Mouse (Mus musculus) MEL (cell line): ENCODE measurements around the gene Jade2. TPM values are rescaled to one million over a fixed set of nuclear protein-coding genes. Genes with fewer than 3 reads are reported as not detected.

Experiments
- DNase-seq: peaks from one replicate; pipeline ENCODE4 v3.0.0; 2011; ENCODE audit warnings: low read depth, low spot score
- H3K27ac ChIP-seq: 2 replicates; pipeline ENCODE4 v1.5.1; 2012; ENCODE audit warnings: low read depth, mild to moderate bottlenecking, control low read depth, low read length, moderate library complexity; ENCODE audit not compliant: control insufficient read depth
- H3K27me3 ChIP-seq, 2 experiments: fragments of 150-350 bp in 1 of 2; sonication (generic) in 1 of 2; 2 replicates each; pipeline ENCODE4 v1.6.1; 2012; ENCODE audit warnings: low read length in 2 of 2, mild to moderate bottlenecking in 2 of 2, improper control_type of control experiment in 1 of 2, moderate library complexity in 1 of 2; ENCODE audit not compliant: insufficient read depth in 2 of 2, control insufficient read depth in 1 of 2
- H3K36me3 ChIP-seq, 2 experiments: 2 replicates each; pipeline ENCODE4 v1.6.1; 2012 to 2014; ENCODE audit warnings: low read length in 2 of 2, improper control_type of control experiment in 1 of 2, inconsistent platforms in 1 of 2, mild to moderate bottlenecking in 1 of 2; ENCODE audit not compliant: insufficient read depth in 2 of 2, control insufficient read depth in 1 of 2
- H3K4me1 ChIP-seq, 2 experiments: fragments of 150-350 bp in 1 of 2; sonication (generic) in 1 of 2; 2 replicates each; pipeline ENCODE4 v1.6.1; 2012; ENCODE audit warnings: low read length in 2 of 2, improper control_type of control experiment in 1 of 2, mild to moderate bottlenecking in 1 of 2; ENCODE audit not compliant: insufficient read depth in 2 of 2, control insufficient read depth in 1 of 2
- H3K4me3 ChIP-seq, 2 experiments: fragments of 150-350 bp in 1 of 2; sonication (generic) in 1 of 2; 2 replicates each; pipeline ENCODE4 v1.5.1; 2012; ENCODE audit warnings: low read depth in 2 of 2, low read length in 2 of 2, mild to moderate bottlenecking in 2 of 2, moderate library complexity in 2 of 2, control low read depth in 1 of 2, improper control_type of control experiment in 1 of 2; ENCODE audit not compliant: control insufficient read depth in 1 of 2, insufficient read depth in 1 of 2
- H3K79me2 ChIP-seq: 2 replicates; pipeline ENCODE4 v1.6.1; 2012; ENCODE audit warnings: mild to moderate bottlenecking, low read length, moderate library complexity; ENCODE audit not compliant: control insufficient read depth, poor library complexity, insufficient read depth
- H3K9ac ChIP-seq: 2 replicates; pipeline ENCODE4 v1.6.1; 2012; ENCODE audit warnings: low read depth, mild to moderate bottlenecking, control low read depth, low read length, moderate library complexity; ENCODE audit not compliant: control insufficient read depth, poor library complexity, severe bottlenecking
- H3K9me3 ChIP-seq: fragments of 150-350 bp; sonication (generic); replicated peaks from 2 replicates; pipeline ENCODE4 v1.6.1; 2012; ENCODE audit warnings: mild to moderate bottlenecking, low read length, improper control_type of control experiment, moderate library complexity; ENCODE audit not compliant: insufficient read depth
- BHLHE40 ChIP-seq: IDR thresholded peaks from 2 replicates; pipeline ENCODE4 v1.6.1; 2012; ENCODE audit warnings: low read depth, mild to moderate bottlenecking, inconsistent platforms, low read length, improper control_type of control experiment, borderline replicate concordance
- CTCF ChIP-seq, 3 experiments: IDR thresholded peaks in 2 of 3; conservative IDR thresholded peaks in 1 of 3; 2 replicates each; pipeline ENCODE4 v1.5.1; 2011 to 2012; ENCODE audit warnings: low read length in 3 of 3, low read depth in 2 of 3, mild to moderate bottlenecking in 2 of 3, improper control_type of control experiment in 1 of 3, inconsistent platforms in 1 of 3, mixed read lengths in 1 of 3, moderate library complexity in 1 of 3; ENCODE audit not compliant: control insufficient read depth in 1 of 3, insufficient read depth in 1 of 3, poor library complexity in 1 of 3, severe bottlenecking in 1 of 3
- EP300 ChIP-seq, 2 experiments: IDR thresholded peaks; 2 replicates each; pipeline ENCODE4 v1.6.1; 2011; ENCODE audit warnings: improper control_type of control experiment in 2 of 2, low read length in 2 of 2, low read depth in 1 of 2, mild to moderate bottlenecking in 1 of 2
- ETS1 ChIP-seq: IDR thresholded peaks from 2 replicates; pipeline ENCODE4 v1.6.1; 2012; ENCODE audit warnings: low read depth, mild to moderate bottlenecking, inconsistent platforms, low read length, improper control_type of control experiment, moderate library complexity
- GATA1 ChIP-seq: IDR thresholded peaks from 2 replicates; pipeline ENCODE4 v1.6.1; 2011; ENCODE audit warnings: low read depth, low read length, improper control_type of control experiment
- KAT2A ChIP-seq: conservative IDR thresholded peaks from 2 replicates; pipeline ENCODE4 v1.6.1; 2012; ENCODE audit warnings: low read depth, low read length, improper control_type of control experiment, inconsistent platforms
- MAFK ChIP-seq: IDR thresholded peaks from 2 replicates; pipeline ENCODE4 v1.6.1; 2011; ENCODE audit warnings: low read depth, mild to moderate bottlenecking, low read length, improper control_type of control experiment, borderline replicate concordance
- MAX ChIP-seq: IDR thresholded peaks from 2 replicates; pipeline ENCODE4 v1.6.1; 2011; ENCODE audit warnings: low read length, improper control_type of control experiment
- MEF2A ChIP-seq: IDR thresholded peaks from 2 replicates; pipeline ENCODE4 v1.6.1; 2014; ENCODE audit warnings: low read depth, mild to moderate bottlenecking, inconsistent platforms, low read length, improper control_type of control experiment; ENCODE audit not compliant: poor library complexity, insufficient replicate concordance, severe bottlenecking; ENCODE audit errors: extremely low read depth
- MXI1 ChIP-seq: IDR thresholded peaks from 2 replicates; pipeline ENCODE4 v1.6.1; 2011; ENCODE audit warnings: mild to moderate bottlenecking, low read depth, low read length, improper control_type of control experiment
- MYC ChIP-seq: IDR thresholded peaks from 2 replicates; pipeline ENCODE4 v1.6.1; 2011; ENCODE audit warnings: low read depth, mild to moderate bottlenecking, low read length, improper control_type of control experiment, moderate library complexity
- NRF1 ChIP-seq: IDR thresholded peaks from 2 replicates; pipeline ENCODE4 v1.6.1; 2014; ENCODE audit warnings: low read depth, mild to moderate bottlenecking, inconsistent platforms, low read length, improper control_type of control experiment, moderate library complexity; ENCODE audit not compliant: poor library complexity, insufficient read depth, severe bottlenecking
- POLR2A ChIP-seq, 2 experiments: IDR thresholded peaks; 2 replicates each; pipeline ENCODE4 v1.6.1; 2011 to 2012; ENCODE audit warnings: low read length in 2 of 2, mild to moderate bottlenecking in 2 of 2, control low read depth in 1 of 2, improper control_type of control experiment in 1 of 2, low read depth in 1 of 2, moderate library complexity in 1 of 2; ENCODE audit not compliant: control insufficient read depth in 1 of 2, insufficient read depth in 1 of 2, poor library complexity in 1 of 2
- POLR2AphosphoS2 ChIP-seq: IDR thresholded peaks from 2 replicates; pipeline ENCODE4 v1.6.1; 2011; ENCODE audit warnings: low read length, improper control_type of control experiment
- RAD21 ChIP-seq: IDR thresholded peaks from 2 replicates; pipeline ENCODE4 v1.6.1; 2011; ENCODE audit warnings: mild to moderate bottlenecking, low read depth, low read length, improper control_type of control experiment
- TCF12 ChIP-seq: IDR thresholded peaks from 2 replicates; pipeline ENCODE4 v1.6.1; 2014; ENCODE audit warnings: low read depth, mild to moderate bottlenecking, inconsistent platforms, low read length, improper control_type of control experiment, moderate library complexity
- UBTF ChIP-seq: IDR thresholded peaks from 2 replicates; pipeline ENCODE4 v1.6.1; 2012; ENCODE audit warnings: low read depth, mild to moderate bottlenecking, inconsistent platforms, low read length, improper control_type of control experiment, moderate library complexity, borderline replicate concordance; ENCODE audit not compliant: insufficient read depth
- USF2 ChIP-seq, 2 experiments: IDR thresholded peaks; 2 replicates each; pipeline ENCODE4 v1.6.1; 2011 to 2012; ENCODE audit warnings: improper control_type of control experiment in 2 of 2, low read length in 2 of 2, borderline replicate concordance in 1 of 2, inconsistent platforms in 1 of 2, low read depth in 1 of 2, mild to moderate bottlenecking in 1 of 2; ENCODE audit not compliant: insufficient read depth in 1 of 2
- ZNF384 ChIP-seq: IDR thresholded peaks from 2 replicates; pipeline ENCODE4 v1.6.1; 2012; ENCODE audit warnings: low read depth, mild to moderate bottlenecking, inconsistent platforms, low read length, improper control_type of control experiment
- polyA plus RNA-seq, 2 experiments: library from polyadenylated mRNA; stranded (reverse) in 1 of 2; unstranded in 1 of 2; fragments of >175 nt in 1 of 2; fragments of >200 nt in 1 of 2; gene quantifications; 2 replicates each; pipeline versions ENCODE4 v1.2.1 to v1.2.4; 2012; ENCODE audit warnings: low replicate concordance in 2 of 2, low read depth in 1 of 2; ENCODE audit not compliant: insufficient read length in 2 of 2, insufficient read depth in 1 of 2, missing spikeins in 1 of 2
- total RNA-seq: library from RNA; depleted of rRNA; stranded (reverse); fragments of 300-350 nt; gene quantifications from 2 replicates; pipeline ENCODE4 v1.2.3, GENCODE M21; 2012

The Jade2 gene
- total and polyA plus RNA-seq, 3 experiments: 4.5 to 13.0 TPM; not detected in 1

- no peak for DNase-seq
- Histone ChIP-seq H3K27ac (no peak overlapping the region), H3K9me3 (no peaks in the 10 kb centered on the region), H3K27me3 (no peaks in the 10 kb centered on the region), H3K79me2 (no peaks in the 10 kb centered on the region), H3K9ac (no peak overlapping the region), H3K4me1 (no peaks in the 10 kb centered on the region), H3K36me3 (no peaks in the 10 kb centered on the region; a peak in 2 of 4 replicates), H3K4me3 (no peak overlapping the region)
- TF ChIP-seq POLR2AphosphoS2 (no peak), TCF12 (no peak), BHLHE40 (no peak), MXI1 (no peak), MEF2A (no peak), NRF1 (no peak), UBTF (no peak), MYC (no peak), KAT2A (no peak), ETS1 (no peak), RAD21 (no peak)
Measured at GRCm38 (mm10) chr11:51843168-51843567, 14.3 kb downstream of the Jade2 start.

DNA sequence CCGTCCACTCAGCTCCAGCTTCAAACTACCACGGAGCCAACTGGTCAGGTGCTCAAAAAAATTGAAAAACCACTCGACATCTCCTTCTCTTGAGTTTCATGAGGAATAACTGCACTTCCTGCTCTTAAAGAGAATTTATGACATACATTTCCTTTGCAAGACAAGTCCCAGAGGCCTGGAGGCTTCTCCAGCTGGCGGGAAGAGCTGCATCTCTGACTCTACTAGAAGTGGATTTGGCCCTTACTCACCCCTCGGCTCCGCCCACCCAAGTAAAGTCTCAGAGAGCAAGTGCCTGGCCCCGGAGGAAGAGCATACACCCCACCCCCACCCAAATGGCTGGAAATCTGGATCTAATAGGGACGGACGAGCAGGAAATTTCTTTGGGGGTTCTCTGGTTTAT, 16.3 kb downstream of the Jade2 start:
- no peaks in the 10 kb centered on the region; a peak in 2 of 4 replicates for H3K36me3 ChIP-seq
- no peak overlapping the region for H3K27ac ChIP-seq
- no peak for DNase-seq
- no peak for TF ChIP-seq POLR2A (IDR thresholded peaks at IDR 0.05; ENCODE audit: control insufficient read depth in 1 of 2, insufficient read depth in 1 of 2, low read depth in 1 of 2, low read length in 2 of 2, poor library complexity in 1 of 2)
- no peak for TF ChIP-seq GATA1
- no peak for TF ChIP-seq MYC
- no peak for TF ChIP-seq CTCF (IDR thresholded peaks at IDR 0.05 in 2 of 3, conservative IDR thresholded peaks at IDR 0.05 in 1 of 3; ENCODE audit: control insufficient read depth in 1 of 3, insufficient read depth in 1 of 3, low read depth in 2 of 3, low read length in 3 of 3, poor library complexity in 1 of 3, severe bottlenecking in 1 of 3)
- TF ChIP-seq USF2 (IDR thresholded peaks at IDR 0.05; ENCODE audit: borderline replicate concordance in 1 of 2, insufficient read depth in 1 of 2, low read depth in 1 of 2, low read length in 2 of 2): no peak
- TF ChIP-seq MAFK: no peak
- TF ChIP-seq EP300 (IDR thresholded peaks at IDR 0.05; ENCODE audit: low read depth in 1 of 2, low read length in 2 of 2): no peak
- no peak for TF ChIP-seq ZNF384
- TF ChIP-seq MAX: no peak
- no peak for TF ChIP-seq ETS1
- H3K27me3 ChIP-seq: no peaks in the 10 kb centered on the region
- no peaks in the 10 kb centered on the region for H3K79me2 ChIP-seq
- no peak overlapping the region for H3K4me3 ChIP-seq
- no peaks in the 10 kb centered on the region for H3K9me3 ChIP-seq
- no peaks in the 10 kb centered on the region for H3K4me1 ChIP-seq
- H3K9ac ChIP-seq: no peak overlapping the region
